Mouse (Mus musculus) layer of hippocampus, postnatal 10 days (tissue): ENCODE results near the gene 4933405L10Rik. TPM values are rescaled to one million over a fixed set of nuclear protein-coding genes. Genes with fewer than 3 reads are reported as not detected.

Source experiments
- DNase-seq, 2 experiments: peaks; one replicate each; pipeline ENCODE4 v3.0.0; 2021; ENCODE audit warnings: low spot score in 2 of 2
- long read RNA-seq: library from polyadenylated mRNA; stranded (forward); transcript quantifications from one replicate; pipeline ENCODE4 v2.0.0, GENCODE M21; 2023
- total RNA-seq, 2 experiments: library from RNA; stranded (reverse); gene quantifications; 2 replicates each; pipeline ENCODE4 v1.2.3; 2021

Gene 4933405L10Rik
- not detected for total RNA-seq
- long read RNA-seq, partial matches to known transcripts, result 0 of 1 reads
- long read RNA-seq, other reads (novel, unspliced or antisense), result 1 of 1 reads

DNA sequence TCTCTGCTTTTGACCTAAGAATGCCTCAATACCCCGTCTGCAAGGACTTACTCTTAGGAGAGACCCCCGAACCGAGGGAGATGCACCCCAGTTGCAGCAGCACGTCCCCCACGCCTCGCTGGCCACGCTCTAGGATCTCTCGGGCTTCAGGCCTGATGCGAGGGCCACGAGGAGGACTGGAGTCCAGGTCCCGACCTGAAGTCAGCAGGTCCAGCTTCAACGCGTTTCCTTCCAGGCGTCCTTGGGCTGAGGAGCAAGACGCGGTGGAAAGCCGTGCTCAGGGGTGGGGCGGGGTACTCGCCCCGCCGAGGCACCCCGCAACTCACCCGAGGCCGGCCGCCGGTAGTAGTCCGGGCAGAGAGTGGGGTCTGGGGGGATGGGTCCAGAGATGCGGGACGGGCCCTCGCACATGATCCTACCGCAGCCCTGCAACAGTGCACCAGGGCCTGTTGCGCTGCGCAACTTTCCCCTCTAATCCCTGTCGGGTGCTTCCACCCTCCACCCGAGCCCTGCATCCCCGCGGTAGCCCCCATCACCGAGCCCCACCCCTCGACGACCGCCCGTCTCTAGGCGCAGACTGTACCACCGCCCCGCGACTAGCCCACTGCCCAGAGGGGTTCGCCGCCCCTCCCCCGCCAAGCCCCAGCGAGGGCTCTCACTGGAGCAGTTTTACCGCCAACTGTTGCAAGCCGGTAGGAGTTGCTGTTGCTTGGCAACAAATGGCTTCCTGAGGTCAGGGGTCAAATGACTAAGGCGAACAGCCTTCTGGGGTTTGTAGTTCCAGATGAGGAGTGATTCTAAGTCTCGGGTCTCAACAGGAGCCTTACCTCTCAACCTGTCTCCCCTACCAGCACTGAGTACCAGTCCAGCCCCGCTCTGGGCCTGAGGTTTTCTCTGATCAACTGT lies at the start of gene 4933405L10Rik, which contains the start of gene Enkd1:
Gene 4933405L10Rik (plus strand): TSS at position 158 of the 906 bp plus-strand sequence.
Gene Enkd1 (minus strand): TSS at position 713 of the 906 bp plus-strand sequence.
- peak; percentile 86 to 88 for DNase-seq

DNA sequence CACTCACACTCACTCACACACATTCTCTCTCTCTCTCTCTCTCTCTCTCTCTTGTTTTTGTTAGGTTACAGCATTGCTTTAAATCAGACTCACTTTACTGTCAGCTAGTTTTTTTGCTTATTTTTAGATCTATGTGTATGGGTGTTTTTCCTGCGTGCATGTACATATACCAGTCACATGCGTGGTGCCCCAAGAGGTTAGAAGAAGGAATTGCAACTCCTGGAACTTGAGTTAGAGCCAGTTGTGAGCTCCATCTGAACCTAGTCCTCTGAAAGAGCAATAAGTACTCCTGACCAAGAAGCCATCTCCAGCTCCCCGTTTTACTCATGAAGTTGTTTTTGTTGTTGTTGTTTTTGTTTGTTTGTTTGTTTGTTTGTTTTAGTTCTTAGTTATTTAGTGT lies 46.3 kb upstream of the 4933405L10Rik start:
- DNase-seq, result no peak

DNA sequence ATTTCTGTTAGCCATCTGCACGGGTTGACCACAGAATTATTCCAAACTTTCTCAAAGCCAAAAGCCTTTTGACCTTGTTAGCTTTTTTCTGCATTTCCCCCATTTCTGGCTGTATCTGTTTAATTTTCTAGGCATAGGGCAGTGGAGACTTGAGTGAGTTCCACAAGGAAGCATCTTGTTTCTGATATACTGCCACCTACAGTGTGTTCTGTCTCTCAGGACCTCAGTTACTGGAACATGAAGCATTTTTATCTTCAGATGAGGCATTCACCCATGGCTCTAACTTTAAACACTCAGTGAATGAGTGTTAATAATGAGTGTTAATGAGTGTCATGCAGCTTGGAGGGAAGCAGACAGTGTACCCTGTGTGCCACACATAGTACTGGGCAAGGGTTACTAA lies 29.6 kb upstream of the 4933405L10Rik start:
- DNase-seq, result no peak

DNA sequence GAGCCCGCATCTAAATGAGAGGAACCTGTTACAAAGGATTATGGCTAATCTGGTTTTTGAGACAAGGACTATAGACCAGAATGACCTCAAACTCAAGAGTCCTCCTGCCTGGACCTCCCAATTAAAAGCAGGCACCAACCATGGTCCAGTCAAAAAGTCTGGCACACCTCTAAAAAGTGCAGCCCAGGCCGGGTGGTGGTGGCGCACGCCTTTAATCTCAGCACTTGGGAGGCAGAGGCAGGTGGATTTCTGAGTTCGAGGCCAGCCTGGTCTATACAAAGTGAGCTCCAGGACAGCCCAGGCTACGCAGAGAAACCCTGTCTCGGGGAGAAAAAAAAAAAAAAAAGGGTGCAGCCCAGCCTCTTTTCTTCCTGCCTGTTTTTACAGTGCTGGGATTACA lies 22.1 kb upstream of the 4933405L10Rik start:
- DNase-seq, result no peak

DNA sequence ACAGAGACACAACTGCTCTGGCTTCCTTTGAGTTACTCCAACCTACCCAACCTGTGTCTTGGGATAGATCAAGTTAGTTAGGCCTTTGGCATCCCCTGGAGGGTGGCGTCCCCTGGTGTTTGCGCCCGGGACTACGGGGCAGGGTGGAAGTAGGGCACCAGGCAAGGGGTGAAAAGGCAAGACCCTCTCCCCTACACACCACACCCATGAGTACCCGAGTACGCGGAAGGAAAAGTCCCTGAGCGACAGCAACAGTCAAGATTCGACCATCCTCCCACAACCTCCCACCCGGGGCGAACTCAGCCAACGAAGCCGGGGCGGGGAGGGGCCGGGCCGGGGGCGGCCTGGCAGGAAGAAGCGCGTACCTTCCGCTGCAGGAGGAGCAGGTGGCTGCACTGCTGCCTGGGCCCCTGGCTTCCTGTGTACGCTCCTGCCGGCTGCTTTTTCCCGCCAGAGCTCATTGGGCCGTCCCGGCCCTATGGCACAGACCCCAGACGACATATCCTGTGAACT lies 21.6 kb upstream of the 4933405L10Rik start, which contains the start of gene Carmil2:
Gene Carmil2 (plus strand): TSS at position 479 of the 513 bp plus-strand sequence.
- no peak for DNase-seq

DNA sequence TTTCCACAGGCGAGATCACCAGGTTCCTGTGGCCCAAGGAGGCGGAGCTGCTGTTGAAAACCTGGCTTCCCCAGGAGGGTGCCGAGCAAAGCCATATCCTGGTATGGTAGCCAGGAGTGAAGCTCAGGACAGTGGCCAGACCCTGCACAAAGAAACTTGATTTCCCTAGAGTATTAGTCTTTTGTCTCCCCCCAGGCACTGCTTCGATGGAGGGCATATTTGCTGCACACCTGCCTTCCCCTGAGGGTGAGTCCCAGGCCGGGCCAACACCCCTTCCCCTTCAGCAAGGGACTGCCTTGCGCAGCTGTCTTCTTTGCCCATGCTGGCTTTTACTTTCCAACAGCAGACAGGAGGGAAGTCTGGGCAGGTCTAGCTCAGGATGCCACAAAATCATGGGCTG lies 20.9 kb upstream of the 4933405L10Rik start:
- DNase-seq, result no peak

DNA sequence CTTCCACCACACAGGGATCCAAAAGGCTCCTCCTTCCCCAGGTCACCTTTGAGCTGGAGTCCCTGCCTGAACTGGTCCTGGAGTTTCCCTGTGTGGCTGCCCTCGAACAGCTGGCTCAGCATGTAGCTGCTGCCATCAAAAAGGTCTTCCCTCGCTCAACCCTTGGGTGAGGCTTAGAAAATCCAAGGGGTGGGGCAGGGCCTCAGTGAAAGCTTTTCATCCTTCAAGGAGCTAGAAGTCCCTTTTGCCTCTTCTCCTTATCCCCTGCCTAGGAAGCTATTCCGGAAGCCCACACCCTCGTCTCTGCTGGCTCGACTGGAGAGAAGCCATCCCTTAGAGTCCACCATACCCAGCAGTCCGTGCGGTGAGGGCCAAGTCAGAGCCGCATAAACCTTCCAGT lies 19.9 kb upstream of the 4933405L10Rik start:
- no peak for DNase-seq

DNA sequence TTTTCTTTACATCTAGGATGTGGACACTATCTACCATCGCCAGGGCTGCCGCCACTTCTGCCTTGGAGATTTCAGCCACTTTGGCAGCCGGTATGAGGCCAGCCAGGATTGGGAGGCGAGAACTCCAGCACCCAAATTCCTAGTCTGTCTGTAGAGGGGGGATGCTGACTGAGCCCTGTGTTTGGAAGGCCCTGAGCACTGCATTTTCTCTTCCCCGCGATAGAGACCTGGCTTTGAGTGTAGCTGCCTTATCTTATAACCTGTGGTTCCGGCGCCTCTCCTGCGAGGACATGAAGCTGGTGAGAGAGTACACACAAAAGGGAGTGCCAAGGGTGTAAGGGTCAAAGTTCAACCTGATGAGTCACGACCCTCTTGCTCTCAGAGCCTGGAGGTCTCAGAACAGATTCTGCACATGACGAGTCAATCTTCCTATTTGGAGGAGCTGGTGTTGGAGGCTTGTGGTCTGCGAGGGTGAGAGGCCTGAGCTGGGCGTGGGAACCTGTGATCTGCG lies 19.2 kb upstream of the 4933405L10Rik start:
- no peak for DNase-seq

DNA sequence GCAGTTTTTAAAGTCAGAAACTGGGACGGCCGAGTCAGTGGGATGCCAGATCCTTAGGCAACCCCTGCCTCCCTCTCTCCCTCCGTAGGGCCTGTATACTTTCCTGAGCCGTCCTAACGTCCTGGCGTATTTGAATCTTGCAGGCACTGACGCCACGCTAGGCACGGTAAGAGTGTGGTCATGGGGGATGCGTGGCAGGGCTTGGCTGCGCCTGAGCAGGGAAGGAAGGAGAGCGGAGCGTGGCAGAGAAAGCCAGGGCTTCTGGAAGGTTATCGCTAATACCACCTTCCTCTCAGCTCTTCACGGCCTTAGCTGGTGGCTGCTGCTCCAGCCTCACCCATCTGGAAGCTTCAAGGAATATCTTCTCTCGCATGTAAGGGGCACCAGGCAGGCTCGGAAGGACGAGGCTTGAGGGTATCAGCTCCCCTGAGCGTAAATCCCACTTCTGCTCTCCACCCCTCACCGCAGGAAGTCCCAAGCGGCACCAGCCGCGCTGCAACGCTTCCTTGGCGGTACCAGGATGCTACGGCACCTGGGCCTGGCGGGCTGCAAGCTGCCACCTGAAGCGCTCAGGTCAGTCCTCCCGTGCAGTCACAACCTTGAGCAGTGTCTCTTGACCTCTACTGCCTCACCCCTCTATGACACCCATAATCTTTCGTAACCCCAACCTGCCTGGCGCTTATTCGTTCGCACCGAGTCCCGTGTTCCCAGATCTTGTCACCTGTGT lies 18.0 kb upstream of the 4933405L10Rik start:
- DNase-seq, result no peak

DNA sequence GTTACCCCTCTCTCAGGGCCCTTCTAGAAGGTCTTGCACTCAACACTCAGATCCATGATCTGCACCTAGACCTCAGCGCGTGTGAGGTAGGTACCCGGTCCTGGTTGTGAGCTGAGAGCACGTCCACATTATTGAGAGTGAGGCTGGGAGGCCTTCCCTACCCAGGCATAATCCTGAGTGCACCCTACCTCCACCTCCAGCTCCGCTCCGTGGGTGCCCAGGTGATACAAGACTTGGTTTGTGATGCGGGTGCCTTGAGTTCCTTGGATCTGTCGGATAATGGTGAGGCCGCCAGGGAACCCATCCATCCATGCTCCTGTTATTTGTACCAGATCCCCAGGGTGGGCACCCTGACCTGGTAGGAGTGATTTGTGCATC lies 17.5 kb upstream of the 4933405L10Rik start:
- DNase-seq, result no peak

DNA sequence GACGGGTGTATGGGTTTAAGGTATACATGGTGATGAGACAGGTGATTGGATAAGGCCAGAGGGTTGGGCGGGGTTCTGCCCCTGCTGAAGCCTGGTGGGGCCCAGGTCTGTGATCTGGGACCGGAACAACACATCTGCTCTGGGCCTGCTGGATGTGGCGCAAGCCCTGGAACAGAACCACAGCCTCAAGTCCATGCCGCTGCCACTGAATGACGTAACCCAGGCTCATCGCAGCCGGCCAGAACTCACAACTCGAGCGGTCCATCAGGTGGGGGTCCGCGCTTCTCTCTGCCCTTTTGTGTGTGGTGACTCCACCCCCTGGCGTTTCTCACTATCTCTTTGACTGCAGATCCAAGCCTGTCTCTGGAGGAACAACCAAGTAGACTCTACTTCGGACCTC lies 16.5 kb upstream of the 4933405L10Rik start:
- DNase-seq, result no peak

DNA sequence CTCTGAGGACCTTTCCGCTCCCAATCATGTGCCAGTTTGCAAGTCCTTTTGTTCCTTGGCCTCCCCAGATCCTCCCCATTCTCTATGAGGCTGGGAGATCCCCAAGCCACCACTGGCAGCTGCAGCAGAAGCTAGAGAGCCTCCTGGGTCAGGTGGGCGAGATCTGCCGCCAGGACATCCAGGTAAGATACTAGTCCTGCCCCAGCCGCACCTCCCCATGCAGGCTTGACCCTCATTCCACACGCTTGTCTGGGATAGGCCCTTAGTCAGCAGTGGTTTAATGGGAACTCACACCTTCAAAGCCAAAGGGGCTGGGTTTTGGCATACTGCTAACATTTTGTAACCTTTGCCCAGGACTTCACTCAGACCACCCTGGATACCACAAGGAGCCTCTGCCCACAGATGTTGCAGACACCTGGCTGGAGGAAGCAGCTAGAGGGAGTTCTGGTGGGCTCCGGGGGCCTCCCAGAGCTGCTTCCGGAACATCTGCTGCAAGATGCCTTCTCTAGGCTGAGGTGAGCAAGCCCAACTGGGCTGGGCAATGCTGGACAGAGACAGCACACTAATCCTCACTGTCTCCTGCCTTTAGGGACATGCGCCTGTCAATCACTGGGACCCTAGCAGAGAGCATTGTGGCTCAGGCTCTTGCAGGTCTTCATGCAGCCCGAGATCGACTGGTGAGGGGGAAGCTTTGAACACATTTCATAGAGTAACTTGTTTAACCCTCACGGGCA lies 14.8 kb upstream of the 4933405L10Rik start:
- DNase-seq, result no peak

DNA sequence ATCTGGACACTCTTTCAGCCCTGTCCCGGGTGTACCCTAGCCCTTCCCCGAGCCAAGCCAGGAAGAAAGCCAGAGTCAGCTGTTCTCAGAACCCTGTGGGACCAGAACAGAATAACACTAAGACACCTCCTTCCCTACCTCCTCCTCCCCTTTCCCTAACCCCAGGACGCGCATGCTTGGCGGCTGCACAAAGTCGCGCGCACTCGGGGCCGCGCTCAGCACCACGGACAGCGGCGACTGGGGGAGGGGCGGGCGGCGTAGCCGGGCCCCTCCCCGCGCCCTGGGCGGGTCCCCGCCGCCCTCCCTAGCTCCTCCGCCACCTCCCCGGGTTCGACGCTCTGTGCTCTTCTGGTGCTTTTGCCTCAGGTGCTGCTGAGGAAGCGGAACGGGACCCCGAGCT lies 13.8 kb upstream of the 4933405L10Rik start:
- DNase-seq, result peak; percentile 82 to 85

DNA sequence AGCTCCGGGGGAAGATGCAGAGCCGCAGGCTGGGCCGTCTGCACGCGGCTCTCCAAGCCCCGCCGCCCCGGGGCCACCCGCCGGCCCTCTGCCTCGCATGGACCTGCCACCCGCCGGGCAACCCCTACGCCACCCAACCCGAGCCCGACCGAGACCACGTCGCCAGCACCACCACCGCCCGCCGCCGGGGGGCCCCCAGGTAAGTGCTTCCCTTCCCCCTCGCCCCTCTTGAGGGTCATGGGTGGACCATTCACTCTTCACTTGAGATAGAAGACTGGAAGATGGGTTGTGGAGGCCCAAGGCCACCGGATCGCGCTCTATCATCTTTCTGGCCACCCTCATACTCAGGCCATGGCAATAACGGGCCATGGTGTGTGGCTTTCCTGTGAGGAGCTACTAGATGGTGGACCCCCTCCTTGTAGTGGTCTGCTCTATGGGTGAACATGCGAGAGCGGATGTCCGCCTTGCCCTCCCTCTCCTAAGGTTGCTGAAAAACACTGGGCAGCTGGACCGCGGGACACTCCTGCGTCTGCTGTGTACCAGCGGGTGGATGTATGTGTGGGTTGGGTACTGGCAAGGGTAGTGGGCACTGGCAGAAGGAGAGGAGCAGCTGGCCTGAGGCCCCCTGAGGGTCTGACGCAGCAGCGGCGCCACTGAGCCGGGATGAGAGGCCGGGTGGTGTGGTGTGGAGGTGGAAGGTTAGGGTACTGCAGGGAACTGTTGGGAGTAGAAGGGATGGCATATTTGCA lies 13.2 kb upstream of the 4933405L10Rik start:
- peak; percentile 63 to 64 for DNase-seq

DNA sequence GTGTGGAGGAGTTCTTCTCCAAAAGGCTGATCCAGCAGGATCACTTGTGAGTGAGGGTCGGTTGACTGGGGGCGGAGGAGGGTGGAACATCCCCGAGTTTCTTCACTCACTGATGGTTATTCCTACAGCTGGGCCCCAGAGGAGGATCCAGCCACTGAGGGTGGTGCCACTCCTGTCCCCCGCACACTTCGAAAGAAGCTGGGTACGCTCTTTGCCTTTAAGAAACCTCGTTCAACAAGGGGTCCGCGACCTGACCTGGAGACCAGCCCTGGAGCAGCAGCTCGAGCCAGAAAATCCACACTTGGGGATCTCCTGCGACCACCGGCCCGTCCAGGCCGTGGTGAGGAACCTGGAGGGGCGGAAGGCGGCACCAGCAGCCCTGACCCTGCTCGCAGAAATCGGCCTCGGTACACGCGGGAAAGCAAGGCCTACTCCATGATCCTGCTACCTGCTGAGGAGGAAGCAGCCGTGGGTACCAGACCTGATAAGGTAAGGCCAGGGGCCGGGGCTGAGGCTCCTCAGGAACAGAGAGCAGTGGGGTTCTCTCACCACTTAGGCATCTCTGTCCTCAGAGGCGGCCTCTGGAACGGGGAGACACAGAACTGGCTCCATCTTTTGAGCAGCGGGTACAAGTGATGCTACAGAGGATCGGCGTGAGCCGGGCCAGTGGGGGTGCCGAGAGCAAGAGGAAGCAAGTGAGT lies 12.2 kb upstream of the 4933405L10Rik start:
- no peak for DNase-seq

DNA sequence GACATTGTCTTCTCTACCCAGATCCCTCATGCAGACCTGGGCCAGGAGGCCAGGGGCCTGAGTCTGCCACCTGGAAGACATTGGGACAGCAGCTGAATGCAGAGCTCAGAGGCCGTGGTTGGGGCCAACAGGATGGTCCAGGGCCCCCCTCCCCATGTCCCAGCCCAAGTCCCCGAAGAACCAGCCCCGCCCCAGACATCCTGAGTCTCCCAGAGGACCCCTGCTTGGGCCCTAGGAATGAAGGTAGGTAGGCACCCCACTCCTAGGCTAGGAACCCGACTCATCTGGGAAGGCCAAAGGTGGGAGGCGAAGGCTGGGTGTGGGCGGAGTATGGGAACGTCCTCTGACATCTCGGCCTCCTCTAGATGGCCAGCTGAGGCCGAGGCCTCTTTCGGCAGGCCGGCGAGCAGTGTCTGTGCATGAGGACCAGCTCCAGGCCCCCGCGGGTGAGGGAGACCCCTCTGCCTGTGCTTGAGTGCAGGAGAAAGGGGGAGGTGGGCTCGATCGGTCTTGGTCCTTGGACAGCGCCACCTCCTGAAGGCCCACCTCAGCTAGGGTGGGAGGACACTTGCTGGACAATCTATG lies 10.2 kb upstream of the 4933405L10Rik start:
- no peak for DNase-seq

DNA sequence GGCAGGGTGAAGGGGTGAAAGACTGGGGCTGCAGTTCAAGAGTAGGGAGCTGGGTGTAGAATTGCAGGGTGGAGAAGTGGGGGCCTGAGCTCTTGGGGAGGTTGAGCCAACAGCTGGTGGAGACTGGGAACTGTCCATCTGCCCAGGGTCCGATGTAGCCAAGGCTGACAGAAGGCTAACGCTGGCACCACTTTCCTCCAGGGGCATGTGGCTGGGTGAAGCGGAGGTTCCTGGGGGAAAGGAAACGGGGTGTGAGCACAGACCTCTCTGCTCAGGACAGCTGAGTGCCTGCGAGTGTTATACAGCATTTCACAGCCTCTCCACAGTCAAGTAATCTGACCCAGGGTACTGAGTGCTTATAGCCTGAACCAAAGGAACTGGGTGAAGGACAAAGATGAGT lies 8.7 kb upstream of the 4933405L10Rik start:
- no peak for DNase-seq

DNA sequence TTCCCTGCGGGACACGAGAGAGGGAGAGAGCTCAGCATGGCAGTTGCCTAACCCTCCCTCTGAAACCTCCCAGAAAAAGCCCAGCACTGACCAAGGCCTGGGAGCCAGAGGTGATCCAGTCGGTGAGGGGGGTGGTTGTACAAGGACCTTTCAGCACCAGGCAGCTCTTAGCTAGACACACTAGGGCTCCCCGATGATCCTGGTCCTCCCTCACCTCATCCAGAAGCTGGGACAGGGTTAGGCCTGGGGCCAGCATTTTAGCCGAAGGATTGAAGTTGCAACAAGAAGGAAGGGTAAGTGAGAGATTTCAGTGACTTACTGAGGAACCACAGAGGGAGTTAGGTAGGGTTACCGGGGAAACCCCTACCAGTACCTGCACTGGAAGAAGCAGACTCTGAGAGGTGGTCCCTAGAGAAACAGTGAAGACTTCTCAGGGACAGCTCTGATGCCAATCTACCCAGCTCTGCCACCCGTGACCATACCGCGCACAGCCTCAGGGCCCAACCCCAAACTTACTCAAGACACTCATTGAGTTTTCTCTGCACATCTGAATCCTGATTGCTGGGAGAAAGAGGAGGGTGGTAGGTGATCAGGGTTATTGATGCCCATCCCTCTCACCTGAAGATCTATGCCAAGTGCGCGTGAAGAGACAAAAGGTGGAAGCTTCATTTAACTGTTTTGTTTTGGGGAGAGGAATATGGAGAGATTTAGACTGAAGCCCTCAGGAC lies 7.8 kb upstream of the 4933405L10Rik start:
- no peak for DNase-seq
